Mouse (Mus musculus): Measurements from ENCODE around the gene Spata3.
A peak's percentile ranks its signal among the peaks of the same experiment; 100 is the strongest.
"Not testable (repeated sequence)": the region's sequence is repeated elsewhere in the genome, so short reads cannot be mapped to it uniquely, and the experiment has no call there.

Gene Spata3

DNA sequence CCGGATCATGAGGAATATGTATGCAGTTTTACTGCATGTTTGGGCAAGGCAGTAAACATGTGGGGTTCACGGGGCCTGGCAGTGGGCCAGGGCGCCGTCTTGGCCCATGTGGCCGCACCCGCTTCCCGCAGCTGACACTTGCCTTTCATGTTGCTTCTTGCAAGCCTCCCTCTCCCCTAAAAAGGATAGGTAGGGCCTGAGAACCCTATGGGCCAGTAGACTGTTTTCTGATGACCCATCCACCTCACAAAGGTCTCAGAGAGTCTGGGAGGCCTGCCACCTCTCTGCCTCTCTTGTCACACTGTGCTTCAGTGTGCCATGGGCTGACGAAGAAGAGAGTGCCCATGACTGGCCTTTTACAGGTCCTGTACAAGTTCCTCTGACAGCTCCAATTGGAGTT is at the start of gene Spata3:
Gene Spata3, plus strand, starts transcription at position 301 of the 400 bp plus-strand sequence.
- no peak for DNase-seq

DNA sequence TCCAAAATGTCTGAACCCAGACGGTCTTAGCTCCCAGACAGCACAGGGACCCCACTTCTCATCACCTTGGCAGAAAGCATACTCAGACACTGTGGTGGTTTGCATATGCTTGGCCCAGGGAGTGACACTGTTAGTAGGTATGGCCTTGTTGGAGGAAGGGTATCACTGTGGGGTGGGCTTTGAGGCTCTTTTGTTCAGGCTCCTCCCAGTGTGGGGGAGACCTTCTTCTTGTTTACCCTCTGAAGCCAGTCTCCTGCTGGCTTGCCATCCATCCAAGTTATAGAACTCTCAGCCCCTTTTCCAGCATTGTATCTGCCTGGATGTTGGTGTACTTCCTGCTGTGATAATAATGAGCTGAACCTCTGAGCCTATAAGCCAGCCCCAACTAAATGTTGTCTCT is 47.5 kb upstream of the Spata3 start:
- no peak for DNase-seq

DNA sequence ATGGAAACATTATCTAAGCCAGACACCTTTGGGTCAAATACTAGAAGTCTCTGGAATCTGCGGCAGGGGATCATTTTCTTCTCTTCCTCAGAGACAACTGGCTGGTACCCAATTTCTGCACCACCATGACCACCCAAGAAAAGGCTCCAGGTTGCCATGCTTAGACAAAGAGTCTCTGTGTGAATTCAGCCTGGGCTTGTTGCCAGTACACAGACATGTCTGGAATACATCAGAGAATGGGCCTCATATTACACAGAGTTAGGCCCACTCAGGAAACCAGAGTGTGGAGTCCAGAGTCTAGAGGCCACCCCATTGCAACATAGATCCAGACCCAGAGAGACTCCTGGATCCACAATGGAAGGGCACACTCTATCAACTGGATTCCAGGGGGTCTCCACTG is 47.1 kb upstream of the Spata3 start:
- DNase-seq: no peak

DNA sequence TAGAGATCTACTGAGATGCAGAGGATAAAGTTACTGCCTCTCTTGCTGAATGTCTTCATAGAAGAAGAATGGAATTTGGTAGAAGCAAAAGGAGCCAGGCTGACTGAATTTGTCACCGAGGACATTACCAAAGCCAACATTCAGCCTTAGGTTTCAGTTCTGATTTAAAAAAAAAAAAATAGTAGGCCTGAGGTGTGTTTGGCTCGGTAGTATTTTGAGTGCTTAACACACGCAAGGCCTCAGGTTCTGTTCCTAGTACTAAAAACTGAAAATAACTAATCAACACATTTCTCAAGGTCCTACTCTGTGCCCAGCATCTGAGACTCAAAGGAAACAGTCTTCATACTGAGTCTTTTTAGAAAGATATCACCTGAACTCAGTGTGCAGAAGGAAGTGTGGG is 45.5 kb upstream of the Spata3 start:
- no peak for DNase-seq

DNA sequence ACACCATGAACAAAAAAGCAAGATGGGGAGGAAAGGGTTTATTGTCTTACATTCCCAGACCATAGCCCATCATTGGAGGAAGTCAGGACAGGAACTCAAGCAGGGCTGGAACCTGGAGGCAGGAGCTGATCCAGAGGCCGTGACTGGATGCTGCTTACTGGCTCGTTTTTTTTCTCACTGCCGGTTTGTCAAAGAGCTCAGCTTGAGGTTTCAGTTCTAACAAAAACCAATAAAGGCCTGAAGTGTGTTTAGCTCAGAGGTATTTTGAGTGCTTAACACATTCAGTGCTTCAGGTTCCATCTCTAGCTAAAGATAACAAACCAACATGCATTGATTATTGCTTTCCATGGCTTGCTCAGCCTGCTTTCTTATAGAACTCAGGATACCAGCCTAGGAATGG is 44.3 kb upstream of the Spata3 start:
- DNase-seq: no peak

DNA sequence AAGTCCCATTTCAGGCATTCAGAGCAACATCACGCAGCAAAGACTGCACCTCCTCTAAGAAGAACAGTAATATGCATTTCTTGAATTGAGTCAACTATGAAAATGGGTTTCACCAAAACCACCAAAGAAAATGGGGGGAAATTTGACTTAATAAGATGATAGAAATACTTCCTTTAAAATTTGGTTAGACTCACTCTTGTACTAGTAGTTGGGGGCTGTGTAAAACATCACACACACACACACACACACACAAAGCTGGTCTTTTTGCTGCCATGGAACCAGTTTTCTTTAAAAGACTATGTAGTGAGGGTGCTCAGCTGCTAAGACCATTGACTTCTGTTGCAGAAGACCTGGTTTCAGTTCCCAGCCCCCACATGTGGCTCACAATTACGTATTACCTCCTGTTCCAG is 43.1 kb upstream of the Spata3 start:
- no peak for DNase-seq

DNA sequence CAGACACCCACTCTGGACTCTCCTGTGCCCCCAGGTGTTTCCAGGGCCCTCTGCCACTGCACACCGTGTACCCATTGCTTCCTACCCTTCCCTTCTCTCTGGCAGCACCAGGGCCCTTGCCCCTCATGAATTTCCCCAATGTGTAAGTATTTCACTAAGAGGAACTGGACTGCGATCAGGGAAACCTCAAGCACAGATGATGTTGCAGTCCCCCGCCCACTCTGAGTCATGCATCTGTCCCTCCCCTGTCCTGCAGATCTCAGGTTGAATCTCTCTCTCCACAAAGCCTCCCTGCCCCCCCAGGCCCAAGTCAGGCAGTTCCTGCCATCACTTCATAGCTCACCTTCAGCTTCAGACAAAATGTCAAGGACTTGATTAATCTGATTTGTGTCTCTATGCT is 38.9 kb upstream of the Spata3 start:
- DNase-seq: no peak

DNA sequence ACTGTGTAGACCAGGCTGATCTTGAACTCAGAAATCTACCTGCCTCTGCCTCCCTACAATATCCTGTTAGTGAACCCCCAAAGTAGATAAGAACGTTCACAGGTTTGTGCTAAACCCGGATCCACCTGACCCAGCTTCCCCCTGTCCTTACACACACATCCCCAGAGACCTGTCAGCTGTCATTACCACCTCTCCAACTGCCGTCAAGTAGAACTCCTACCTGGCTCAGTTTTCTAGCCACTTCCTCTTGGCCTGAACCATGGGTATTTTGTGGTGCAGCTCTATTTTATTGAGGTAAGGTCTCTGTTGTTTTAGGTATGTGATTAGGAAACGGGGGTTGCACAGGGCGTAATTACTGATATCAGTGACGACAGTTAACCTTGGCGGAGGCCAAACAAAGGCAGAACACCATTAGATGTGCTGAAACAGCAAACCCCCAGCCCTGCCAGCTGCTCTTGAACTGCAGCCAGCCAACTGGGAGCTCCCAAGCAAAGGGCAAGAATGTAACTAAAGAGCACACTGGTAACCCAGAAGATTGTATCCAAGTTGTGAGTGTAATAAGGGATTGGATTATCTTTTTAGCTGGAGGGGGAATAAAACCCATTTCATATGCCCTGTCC is 34.8 kb upstream of the Spata3 start:
- DNase-seq: peak; percentile 58 to 79

DNA sequence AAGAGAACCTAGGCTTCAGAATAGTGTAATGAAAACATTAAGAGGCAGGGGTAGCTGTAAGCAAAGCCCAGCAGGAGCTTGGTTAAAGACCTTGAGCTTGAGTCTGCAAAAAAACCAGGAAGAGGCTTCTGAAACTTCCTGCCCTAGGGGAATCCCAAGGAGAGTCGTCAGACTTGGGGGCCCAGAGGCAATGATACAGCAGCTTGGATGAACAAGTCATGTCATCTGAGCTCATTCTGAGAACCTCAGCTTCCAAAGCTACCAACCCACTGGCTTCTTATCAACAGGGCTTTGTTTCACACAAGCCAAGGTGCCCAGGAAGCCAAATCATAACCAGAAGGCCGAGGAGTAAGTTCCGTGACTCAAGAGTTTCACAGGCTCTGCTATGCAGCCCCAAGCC is 30.8 kb upstream of the Spata3 start:
- DNase-seq: no peak

DNA sequence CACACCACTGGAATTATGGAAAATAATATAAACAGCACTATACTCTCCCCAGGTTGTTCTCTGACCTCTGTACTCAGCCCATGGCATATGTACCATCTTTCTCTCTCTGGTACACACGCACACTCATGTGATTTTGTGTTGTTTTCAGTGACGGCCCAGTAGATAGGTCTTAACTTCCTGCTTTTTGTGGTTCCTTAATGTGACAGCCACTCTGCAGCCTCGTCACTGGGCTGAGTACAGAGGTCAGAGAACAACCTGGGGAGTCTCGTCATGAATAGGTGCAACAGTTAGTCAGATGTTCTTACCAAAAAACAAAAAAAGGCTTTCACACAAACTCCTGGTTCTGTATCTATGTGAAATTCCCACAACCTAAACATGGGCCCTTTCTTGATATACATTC is 28.3 kb upstream of the Spata3 start:
- no peak for DNase-seq

DNA sequence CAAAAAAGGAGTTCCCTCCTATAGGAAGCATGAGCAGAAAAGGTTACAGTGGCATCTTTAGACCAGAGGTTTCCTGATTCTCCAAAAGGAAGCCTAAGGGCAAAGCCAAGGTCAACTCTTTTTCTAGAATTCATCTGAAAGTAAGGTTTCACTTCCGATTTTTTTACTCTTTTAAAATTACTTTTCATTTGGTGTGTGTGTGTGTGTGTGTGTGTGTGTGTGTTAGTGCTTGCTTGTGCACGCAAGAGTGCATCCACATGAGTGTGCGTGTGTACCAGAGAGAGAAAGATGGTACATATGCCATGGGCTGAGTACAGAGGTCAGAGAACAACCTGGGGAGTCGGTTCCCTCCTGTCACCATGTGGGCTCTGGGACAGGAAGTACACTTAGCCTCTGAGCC is 27.7 kb upstream of the Spata3 start:
- not testable (repeated sequence) for DNase-seq

DNA sequence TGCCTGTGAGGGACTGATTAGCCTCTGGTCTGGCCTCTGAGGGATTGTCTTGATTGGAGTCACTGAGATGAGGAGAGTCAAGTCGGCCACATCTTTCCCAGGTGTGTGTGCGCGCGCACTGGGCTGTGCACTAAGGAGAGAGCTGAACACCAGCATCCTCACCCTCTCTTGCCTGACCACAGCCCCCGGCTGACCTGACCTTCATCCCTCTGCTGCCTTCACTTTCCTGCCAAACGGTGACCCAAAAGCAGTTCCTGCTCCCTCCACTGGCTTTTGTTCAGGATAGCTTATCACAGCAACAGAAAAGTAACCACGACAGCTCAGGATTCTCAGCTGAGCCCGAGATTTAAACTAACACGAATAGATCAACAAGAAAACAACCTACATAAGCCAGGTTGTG is 24.4 kb upstream of the Spata3 start:
- no peak for DNase-seq

DNA sequence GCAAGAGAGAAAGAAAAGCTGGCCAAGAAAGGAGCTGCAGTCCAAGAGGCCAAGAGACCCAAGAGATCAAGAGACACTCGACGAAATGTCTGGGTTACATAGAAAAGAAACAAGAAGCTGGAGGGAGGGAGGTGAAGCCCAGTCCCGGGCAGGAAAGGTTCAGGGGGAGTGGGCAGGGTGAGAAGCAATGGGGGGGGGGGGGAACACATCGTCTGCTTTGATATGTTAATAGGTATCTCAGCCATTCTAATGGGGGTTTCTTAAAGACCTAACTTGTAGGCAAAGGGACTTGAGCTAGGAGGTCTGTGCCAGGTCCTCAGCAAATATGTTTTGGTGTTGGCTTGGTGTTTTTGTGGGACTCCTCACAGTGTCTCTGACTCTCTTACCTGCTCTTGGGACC is 23.1 kb upstream of the Spata3 start:
- no peak for DNase-seq

DNA sequence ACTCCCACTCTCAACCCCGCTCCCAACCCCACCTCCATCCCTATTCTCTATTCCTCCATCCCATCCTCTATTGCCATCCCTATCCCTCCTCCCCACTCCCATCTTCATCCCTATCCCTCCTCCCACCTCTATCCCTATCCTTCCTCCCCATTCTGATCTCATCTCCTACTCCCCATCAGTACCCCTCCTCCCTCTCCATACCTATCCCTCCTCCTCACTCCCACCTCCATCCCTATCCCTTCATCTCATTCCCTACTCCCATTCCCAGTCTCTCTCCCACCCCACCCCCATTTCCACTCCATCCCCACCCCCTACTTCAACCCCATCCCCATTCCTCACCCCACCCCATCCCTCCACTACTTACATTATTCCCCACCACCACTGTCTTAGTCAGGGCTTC is 19.4 kb upstream of the Spata3 start:
- DNase-seq: no peak

DNA sequence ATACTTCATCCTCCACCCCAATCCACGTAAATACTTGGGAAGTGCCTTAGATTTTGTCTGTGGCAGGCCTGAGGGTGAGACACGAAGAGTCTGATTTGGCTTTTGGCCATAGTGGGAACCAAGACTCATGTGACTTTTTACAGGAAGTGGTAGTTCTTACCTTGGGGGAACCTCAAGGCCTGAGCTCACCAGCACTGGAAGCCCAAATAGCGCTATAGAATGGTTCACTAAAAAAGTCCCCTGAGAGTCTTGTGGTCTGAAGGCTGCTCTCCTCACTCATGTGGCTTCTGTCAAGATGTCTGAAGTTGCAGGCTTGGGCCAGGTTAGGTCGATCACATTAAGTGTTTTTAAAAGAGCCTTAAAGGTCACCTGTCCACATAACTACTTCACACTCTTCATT is 18.6 kb upstream of the Spata3 start:
- no peak for DNase-seq

DNA sequence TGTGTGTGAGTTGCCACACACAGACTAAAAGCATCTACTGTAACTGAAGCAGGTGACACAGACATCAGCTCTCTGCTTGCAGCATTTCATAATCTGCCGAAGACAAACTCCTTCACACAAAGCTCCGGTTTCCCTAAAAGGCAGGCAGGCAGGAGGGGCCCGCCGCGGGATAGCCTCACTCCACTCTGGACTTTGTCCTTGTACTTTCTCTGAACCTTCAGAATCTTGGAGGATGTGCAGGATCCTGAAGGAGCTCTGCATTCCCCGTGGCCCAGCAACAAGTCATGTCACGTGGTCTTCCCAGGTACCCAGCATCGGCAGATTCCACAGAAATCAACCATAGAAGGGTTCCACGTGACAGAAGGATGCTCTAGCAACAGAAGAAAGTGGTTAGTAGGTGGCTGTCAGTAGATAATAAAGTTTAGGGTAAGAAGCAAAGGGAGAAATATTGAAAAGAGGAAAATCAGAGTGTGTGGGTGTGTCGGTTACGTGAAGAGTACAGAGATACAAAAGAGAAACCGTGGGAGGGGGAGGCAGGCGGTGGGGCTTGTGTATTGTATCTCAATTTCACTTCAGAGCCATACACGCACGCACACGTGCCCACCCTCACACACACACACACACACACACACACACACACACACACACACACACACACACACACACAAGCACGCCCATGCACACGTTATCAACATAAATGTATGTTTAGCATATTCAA is 16.6 kb upstream of the Spata3 start:
- peak; percentile 19 to 28 for DNase-seq

DNA sequence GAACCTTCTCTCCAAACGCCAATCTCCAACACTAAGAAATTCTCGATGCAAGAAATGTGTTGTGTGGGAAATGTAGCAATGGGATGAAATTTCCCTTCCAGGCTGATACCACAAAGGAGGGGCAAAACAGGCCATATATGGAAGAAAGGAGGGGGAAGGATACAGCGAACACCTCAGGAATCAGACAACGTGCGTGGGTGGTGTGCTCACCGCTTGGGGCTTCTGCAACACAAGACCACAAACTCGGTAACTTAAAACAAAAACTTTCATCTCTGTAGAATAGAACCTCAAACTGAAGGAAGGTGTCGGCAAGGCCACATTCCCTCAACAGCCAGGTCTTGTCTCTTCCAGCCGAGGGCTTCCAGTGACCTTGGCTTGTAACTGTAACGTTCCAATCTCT is 11.1 kb upstream of the Spata3 start:
- no peak for DNase-seq

DNA sequence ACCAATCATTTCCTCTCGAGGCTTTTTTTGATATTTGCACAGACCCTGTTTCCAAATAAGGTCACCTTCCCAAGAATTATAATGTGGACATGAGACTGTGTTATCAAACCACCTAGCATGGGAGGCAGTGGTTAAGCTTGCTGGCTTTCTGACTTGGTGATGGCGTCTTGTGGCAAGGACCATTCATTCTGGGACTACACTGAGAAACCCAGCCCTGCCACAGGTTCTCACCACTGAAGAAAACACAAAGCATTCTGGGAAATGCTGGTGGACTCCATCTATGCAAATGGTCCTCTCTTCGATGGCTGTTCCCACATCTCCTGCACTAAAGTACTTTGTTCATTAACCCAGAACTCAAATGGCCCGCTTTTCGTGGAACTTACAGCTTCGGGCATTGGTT is 10.6 kb upstream of the Spata3 start:
- no peak for DNase-seq

DNA sequence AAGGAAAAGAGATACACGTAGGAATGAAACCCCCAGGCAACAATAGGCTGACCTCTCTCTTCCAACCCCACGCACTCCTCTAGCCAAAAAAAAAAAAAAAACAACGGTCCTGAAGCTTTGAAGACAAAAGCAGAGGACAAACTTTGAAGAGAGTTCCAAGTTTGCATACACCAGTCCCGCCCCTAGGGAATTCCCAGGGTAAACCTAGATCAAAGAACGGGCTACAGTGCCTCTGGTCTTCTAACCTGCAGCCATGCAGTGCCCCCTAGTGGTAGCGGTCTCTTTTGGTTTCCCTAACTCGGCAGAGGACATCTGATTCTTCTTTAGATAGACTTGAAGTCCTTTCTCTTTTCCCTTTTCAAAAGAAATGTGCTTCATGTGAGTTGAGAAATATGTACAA is 8.8 kb upstream of the Spata3 start:
- DNase-seq: peak; percentile 87 to 96

DNA sequence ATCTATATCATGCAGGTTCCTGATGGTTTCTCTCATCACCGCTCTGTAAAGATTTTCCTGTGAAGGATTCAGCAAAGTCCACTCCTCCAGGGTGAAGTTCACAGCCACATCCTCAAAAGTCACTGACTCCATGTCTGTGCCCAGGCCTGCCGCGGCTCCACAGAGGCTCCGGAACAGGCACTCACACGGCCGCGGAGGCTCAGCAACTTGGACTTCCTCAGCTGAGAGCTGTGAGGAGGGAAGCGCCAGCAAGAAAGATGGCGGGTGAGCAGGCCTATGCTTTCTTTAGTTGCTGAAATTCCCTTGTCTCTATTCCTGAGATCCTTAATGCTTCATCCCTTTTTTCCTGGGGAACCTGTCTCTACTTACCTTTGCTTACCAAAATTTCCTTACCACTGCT is 858 bp upstream of the Spata3 start:
- not testable (repeated sequence) for DNase-seq

DNA sequence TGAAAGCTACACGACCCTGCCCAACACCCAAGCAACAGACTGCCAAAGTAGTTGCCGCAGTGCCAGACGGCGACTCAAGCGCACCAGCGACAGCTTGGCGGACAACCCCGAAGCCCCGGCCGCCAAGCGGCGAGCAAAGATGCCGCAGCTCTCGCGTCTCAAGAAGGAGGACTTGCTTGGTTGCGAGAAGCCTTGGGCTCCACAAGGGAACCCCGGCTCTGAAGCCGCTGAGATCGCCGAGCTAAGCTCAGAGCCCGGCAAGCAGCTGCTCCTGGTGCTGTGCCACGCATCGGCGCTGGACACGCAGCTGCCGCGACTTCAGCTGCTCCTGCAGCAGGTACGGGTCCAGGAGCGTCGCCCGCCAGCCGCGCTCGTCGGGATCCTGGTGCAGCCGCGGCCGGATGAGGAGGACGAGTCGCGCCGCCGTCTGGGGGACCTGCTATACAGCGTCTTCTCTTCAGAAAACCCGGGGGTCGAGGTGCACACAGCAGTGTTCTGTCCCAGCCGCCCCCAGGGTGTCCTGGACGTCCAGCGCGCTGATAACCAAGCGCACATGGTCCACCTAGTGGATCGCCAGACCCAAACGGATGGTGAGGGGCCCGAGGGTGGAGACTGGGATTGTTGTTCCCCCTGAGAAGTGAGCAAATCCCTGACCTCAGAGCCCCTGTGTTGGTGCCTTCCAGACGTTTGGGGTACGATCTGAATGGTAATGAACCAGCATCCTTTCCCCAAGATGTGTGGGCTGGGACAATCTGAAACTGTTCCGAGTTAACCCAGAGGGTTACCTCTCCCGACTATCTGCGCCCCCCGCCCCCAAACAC is 1.8 kb downstream of the Spata3 start:
- peak; percentile 1 to 64 for DNase-seq

DNA sequence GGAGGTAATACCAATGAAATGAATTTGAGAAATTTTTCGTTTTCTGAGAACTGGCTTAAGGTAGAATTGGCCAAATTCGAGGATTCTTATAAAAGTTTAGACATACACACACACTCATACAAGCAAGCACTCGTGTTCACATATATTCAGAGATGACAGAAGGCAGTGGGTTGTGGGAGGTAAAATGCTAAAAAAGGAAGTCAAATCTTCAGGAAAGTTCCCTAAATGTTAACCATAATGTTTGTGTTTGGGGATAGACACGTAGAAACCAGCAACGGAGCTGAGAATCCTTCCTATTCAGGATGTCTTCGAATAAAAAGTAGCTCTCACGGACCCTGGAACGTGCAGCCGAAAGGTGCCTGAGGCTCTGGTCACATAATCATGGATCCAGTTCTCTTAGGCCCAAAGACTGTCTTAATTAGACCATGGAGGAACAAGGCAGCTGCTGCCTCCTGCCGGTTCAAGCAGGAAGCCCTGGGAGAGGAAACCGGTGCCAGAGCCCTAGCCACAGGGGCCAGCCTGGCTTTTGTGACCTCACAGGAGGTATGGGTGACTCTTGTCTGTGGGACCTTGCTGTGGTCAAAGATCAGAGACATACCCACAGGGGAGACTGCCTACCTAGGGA is 4.9 kb downstream of the Spata3 start:
- no peak for DNase-seq

DNA sequence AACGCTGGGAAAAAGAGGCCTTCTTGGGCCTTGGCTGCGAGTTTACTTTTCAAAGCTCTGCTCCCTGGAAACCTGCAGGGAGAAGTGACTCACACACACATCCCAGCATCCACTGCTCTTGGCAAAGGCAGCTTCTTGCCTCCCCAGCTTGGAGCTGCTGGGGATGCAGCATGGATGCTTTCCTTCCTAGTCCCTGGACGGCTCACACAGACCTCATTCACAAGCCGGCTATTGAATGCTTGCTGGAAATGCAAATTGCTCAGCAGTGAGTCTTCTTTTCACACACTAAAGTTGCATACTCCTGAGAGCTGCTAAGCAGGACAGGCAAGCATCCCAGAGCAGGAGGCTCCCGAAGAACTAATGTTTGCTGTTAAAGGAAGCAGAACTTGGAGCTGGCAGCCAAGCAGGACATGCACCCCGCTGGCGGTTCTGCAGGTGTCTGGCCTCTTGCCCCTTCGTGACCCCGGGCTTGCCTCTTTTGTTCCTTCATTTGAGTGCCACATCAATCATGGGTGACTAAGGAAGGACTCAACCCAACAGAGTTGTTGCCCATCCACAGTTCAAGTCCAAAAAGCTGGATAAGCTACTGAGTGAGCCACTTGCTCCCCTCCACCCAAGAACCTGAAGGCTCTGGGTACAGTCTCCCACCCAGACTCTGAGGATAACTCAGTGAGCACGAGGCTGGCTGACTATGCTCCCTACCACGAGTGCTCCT is 15.8 kb downstream of the Spata3 start:
- DNase-seq: no peak

Data from kidney, postnatal 36 days (tissue).